Mouse (Mus musculus): ENCODE data around the gene Ckm. TPM values are rescaled to one million over a fixed set of nuclear protein-coding genes. Genes with fewer than 3 reads are reported as not detected.

Gene Ckm
- polyA plus RNA-seq, 1 experiment from 2014 or later = not detected

DNA sequence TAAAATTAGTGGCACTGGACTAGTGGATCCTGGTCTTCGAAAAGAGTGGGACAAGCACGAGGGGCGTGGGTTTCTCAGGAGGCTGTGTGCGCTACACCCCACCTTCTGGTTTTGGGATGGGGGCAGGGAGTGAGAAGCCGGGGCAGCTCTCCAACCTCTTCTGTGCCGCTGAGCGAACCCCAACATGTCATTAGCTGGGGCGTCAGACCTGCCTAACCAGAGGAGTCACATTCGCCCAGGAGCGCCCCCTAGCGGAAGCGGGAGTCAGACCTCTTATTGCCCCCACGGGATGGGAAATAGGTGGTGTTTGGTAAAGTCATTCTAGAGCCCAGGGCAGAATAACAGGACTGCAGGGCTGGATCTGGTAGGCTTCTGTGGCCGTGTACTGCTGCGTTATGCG lies 42.9 kb upstream of the Ckm start:
- 12% methylated on average over 16 of the region's 16 CpGs for WGBS
- ATAC-seq (ENCODE audit: low FRiP score) = no peak
- Histone ChIP-seq H3K36me3 (replicated peaks; ENCODE audit: control insufficient read depth, insufficient read depth) (0 out of 2 replicates have a peak, but pooled peaks cover 3% of the 10 kb centered on the region), H3K4me1 (replicated peaks; ENCODE audit: control insufficient read depth, insufficient read depth, low read length) (peaks cover 20% of the 10 kb centered on the region; the same call in 1 of the 2 replicates), H3K4me3 (replicated peaks; ENCODE audit: low read length) (peak overlapping the region; percentile 72), H3K9me3 (ENCODE audit: control insufficient read depth, low read length) (no peaks in the 10 kb centered on the region), H3K4me2 (replicated peaks) (peak overlapping the region; percentile 85), H3K27ac (no peak overlapping the region), H3K27me3 (ENCODE audit: control insufficient read depth, insufficient read depth, low read length) (no peaks in the 10 kb centered on the region), H3K9ac (peak overlapping the region; percentile 52; the same call in 1 of the 2 replicates)
- DNase-seq (ENCODE audit: low spot score) = peak; percentile 50

DNA sequence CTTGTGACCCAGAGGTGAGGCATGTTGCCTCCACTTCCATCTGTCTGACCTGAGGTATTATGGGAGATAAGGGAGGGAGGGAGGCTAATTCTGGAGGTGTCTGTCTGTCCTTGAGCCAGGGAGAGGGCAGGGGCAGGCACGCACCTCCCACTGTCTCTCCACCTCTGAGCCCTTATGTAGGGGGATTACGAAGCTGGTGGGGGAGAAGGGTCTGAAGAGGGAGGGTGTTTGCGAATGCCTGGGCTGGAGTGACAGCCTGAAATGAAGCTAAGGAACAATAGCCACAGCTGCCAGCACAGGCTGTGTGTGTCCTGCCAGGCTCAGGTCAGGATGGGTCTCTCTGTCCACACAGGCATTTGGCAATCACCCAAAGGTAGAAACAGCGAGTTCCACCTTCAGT lies 42.3 kb upstream of the Ckm start:
- no peak for DNase-seq (ENCODE audit: low spot score)
- Histone ChIP-seq H3K4me2 (replicated peaks) (no peak overlapping the region), H3K27ac (no peak overlapping the region), H3K9ac (no peak overlapping the region), H3K4me3 (replicated peaks; ENCODE audit: low read length) (no peak overlapping the region), H3K36me3 (replicated peaks; ENCODE audit: control insufficient read depth, insufficient read depth) (no peaks in the 10 kb centered on the region), H3K4me1 (replicated peaks; ENCODE audit: control insufficient read depth, insufficient read depth, low read length) (peaks cover 20% of the 10 kb centered on the region; the same call in 1 of the 2 replicates), H3K27me3 (ENCODE audit: control insufficient read depth, insufficient read depth, low read length) (no peaks in the 10 kb centered on the region), H3K9me3 (ENCODE audit: control insufficient read depth, low read length) (no peaks in the 10 kb centered on the region)
- ATAC-seq (ENCODE audit: low FRiP score) = no peak
- 27% methylated on average over 4 of the region's 4 CpGs for WGBS

DNA sequence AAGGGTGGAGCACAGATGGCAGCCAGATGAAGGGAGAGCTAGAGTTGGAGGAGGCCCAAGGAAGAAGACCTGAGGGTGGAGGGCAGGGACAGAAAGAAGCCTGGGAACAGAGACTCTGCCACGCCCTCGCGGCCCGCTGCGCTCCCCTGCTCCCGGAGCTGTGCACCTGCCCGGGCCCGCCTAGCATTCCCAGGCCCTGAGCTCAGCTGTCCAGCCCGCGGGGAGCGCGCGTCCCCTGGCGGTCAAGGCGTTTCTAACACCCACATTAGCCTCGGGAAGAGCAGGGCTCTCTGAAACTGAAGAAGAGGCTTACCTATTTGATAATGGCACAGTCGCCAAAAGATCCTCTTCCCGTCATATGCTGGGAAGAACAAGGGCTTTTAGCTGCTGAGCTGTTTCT lies 40.7 kb upstream of the Ckm start:
- Histone ChIP-seq H3K4me1 (replicated peaks; ENCODE audit: control insufficient read depth, insufficient read depth, low read length) (peaks cover 10% of the 10 kb centered on the region; the same call in 1 of the 2 replicates), H3K9ac (no peak overlapping the region), H3K27me3 (ENCODE audit: control insufficient read depth, insufficient read depth, low read length) (no peaks in the 10 kb centered on the region), H3K4me3 (replicated peaks; ENCODE audit: low read length) (no peak overlapping the region), H3K27ac (no peak overlapping the region), H3K9me3 (ENCODE audit: control insufficient read depth, low read length) (no peaks in the 10 kb centered on the region), H3K36me3 (replicated peaks; ENCODE audit: control insufficient read depth, insufficient read depth) (no peaks in the 10 kb centered on the region), H3K4me2 (replicated peaks) (no peak overlapping the region)
- DNase-seq (ENCODE audit: low spot score) (peak; percentile 45), ATAC-seq (ENCODE audit: low FRiP score) (no peak)
- 2% methylated on average over 18 of the region's 18 CpGs for WGBS

DNA sequence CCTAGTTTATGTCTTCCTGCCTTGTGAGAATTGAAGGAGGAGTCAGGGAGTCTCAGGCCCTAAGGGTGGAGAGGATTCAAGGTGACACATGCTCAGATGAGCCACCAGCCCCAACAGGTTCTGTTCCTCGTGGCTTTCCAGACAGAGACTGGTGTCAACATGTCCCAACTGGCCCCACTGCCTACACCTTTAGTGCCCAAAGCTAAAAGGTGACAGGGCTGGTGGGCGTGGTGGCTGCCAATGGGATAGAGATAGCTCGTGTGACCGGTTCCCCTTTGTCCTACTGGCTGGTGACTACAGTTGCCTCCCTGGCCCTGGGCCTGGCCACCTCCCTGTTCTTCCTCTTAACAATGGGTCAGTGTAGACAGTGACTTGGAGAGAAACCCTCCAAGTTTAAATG lies 39.2 kb upstream of the Ckm start:
- Histone ChIP-seq H3K27me3 (ENCODE audit: control insufficient read depth, insufficient read depth, low read length) (no peaks in the 10 kb centered on the region), H3K4me3 (replicated peaks; ENCODE audit: low read length) (no peak overlapping the region), H3K27ac (no peak overlapping the region), H3K9ac (no peak overlapping the region), H3K36me3 (replicated peaks; ENCODE audit: control insufficient read depth, insufficient read depth) (no peaks in the 10 kb centered on the region), H3K9me3 (ENCODE audit: control insufficient read depth, low read length) (no peaks in the 10 kb centered on the region), H3K4me2 (replicated peaks) (no peak overlapping the region), H3K4me1 (replicated peaks; ENCODE audit: control insufficient read depth, insufficient read depth, low read length) (peaks cover 10% of the 10 kb centered on the region; the same call in 1 of the 2 replicates)
- no peak for DNase-seq (ENCODE audit: low spot score)
- no peak for ATAC-seq (ENCODE audit: low FRiP score)
- 84% methylated on average over 4 of the region's 4 CpGs for WGBS

DNA sequence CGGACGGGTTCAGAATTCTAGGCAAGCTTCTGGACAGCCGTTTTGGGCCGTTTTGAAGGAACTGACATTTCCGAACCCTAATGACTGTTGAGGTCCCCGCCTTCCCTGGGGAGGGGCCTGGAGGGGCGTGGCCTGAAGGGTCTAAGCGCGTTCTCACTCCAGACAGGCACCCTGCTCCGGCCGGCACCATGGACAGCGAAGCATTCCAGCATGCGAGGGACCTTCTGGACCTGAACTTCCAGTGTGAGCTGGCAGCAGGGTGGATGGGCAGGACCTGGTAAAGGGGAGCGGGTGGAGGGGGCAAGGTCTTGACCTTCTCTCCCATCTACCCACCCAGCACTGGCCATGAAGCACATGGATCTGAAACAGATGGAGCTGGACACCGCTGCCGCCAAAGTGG lies 36.2 kb upstream of the Ckm start:
- Histone ChIP-seq H3K4me2 (replicated peaks) (no peak overlapping the region), H3K27ac (no peak overlapping the region), H3K9me3 (ENCODE audit: control insufficient read depth, low read length) (no peaks in the 10 kb centered on the region), H3K4me1 (replicated peaks; ENCODE audit: control insufficient read depth, insufficient read depth, low read length) (no peaks in the 10 kb centered on the region), H3K27me3 (ENCODE audit: control insufficient read depth, insufficient read depth, low read length) (no peaks in the 10 kb centered on the region), H3K4me3 (replicated peaks; ENCODE audit: low read length) (no peak overlapping the region), H3K9ac (no peak overlapping the region), H3K36me3 (replicated peaks; ENCODE audit: control insufficient read depth, insufficient read depth) (no peaks in the 10 kb centered on the region)
- 25% methylated on average over 16 of the region's 16 CpGs for WGBS
- DNase-seq (ENCODE audit: low spot score) = no peak
- ATAC-seq (ENCODE audit: low FRiP score) = no peak

DNA sequence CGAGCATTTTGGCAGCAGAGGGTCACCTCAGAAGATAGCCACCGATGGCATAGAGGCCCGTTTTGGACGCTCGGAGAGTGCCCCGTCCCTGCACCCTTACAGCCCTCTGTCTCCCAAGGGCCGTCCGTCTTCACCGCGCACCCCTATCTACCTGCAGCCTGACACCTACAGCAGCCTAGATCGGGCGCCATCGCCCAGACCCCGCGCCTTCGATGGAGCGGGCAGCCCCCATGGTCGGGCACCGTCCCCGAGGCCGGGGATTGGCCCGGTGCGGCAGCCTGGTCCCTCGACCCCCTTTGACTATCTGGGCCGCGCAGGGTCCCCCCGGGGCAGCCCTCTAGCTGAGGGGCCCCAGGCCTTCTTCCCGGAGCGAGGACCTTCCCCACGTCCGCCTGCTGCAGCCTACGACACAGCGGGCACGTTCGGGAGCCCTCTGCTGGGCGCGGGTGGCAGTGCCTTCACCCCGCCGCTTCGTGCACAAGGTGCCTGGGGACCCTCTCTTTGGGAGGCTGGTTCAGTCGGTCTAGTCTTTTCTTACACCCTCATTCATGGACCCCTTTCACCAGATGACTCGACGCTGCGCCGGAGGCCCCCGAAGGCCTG lies 34.7 kb upstream of the Ckm start:
- ATAC-seq (ENCODE audit: low FRiP score) (peak; percentile 85), DNase-seq (ENCODE audit: low spot score) (peak; percentile 78)
- peak overlapping the region; percentile 37 for H3K4me3 ChIP-seq (replicated peaks; ENCODE audit: low read length)
- no peaks in the 10 kb centered on the region for H3K4me1 ChIP-seq (replicated peaks; ENCODE audit: control insufficient read depth, insufficient read depth, low read length)
- H3K9me3 ChIP-seq (ENCODE audit: control insufficient read depth, low read length) = no peaks in the 10 kb centered on the region
- 14% methylated on average over 44 of the region's 46 CpGs for WGBS
- peak overlapping the region; percentile 63 for H3K9ac ChIP-seq
- peak overlapping the region; percentile 65 for H3K4me2 ChIP-seq (replicated peaks)
- no peak overlapping the region for H3K27ac ChIP-seq
- H3K27me3 ChIP-seq (ENCODE audit: control insufficient read depth, insufficient read depth, low read length) = no peaks in the 10 kb centered on the region
- H3K36me3 ChIP-seq (replicated peaks; ENCODE audit: control insufficient read depth, insufficient read depth) = no peaks in the 10 kb centered on the region

DNA sequence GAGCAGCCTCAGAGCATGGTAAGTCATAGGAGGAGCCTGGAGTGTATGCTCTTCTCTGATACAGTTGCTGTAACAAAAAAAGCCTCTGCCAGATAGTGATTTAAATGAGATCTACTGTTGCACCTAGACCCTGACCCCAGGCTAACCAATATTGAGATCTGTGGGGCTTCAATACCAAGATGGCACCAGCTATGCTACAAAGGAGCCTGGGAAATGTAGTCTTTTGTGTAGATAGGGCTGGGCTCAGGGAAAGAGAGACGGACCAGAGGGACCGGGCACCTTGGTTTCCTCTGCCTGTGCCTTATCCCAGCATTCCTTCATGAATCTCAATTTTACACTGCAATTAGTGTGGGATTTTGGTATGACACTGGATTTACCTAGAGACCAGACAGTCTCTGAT lies 31.2 kb upstream of the Ckm start:
- H3K9me3 ChIP-seq (ENCODE audit: control insufficient read depth, low read length) = no peaks in the 10 kb centered on the region
- no peak overlapping the region for H3K4me2 ChIP-seq (replicated peaks)
- no peaks in the 10 kb centered on the region for H3K27me3 ChIP-seq (ENCODE audit: control insufficient read depth, insufficient read depth, low read length)
- 84% methylated on average over 2 of the region's 2 CpGs for WGBS
- ATAC-seq (ENCODE audit: low FRiP score) (no peak), DNase-seq (ENCODE audit: low spot score) (peak; percentile 30)
- no peaks in the 10 kb centered on the region for H3K4me1 ChIP-seq (replicated peaks; ENCODE audit: control insufficient read depth, insufficient read depth, low read length)
- H3K9ac ChIP-seq = no peak overlapping the region
- no peak overlapping the region for H3K4me3 ChIP-seq (replicated peaks; ENCODE audit: low read length)
- no peaks in the 10 kb centered on the region for H3K36me3 ChIP-seq (replicated peaks; ENCODE audit: control insufficient read depth, insufficient read depth)
- H3K27ac ChIP-seq = no peak overlapping the region

DNA sequence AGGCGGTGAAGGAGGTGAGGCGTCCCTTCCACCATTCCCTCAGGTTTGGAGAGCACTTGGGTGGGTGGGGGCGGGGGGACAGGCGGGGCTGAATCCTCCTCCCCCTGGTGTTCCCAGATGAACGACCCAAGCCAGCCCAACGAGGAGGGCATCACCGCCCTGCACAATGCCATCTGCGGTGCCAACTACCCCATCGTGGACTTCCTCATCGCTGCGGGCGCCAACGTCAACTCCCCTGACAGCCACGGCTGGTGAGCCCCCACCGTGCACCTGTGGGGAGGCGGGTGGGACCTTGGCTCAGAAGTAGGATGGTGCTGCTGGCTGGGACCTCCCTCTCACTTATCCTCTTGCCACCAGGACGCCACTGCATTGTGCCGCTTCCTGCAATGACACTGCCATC lies 29.2 kb upstream of the Ckm start:
- H3K27ac ChIP-seq = no peak overlapping the region
- WGBS = 81% methylated on average over 18 of the region's 18 CpGs
- ATAC-seq (ENCODE audit: low FRiP score) = no peak; the same call in 1 of the 2 replicates

DNA sequence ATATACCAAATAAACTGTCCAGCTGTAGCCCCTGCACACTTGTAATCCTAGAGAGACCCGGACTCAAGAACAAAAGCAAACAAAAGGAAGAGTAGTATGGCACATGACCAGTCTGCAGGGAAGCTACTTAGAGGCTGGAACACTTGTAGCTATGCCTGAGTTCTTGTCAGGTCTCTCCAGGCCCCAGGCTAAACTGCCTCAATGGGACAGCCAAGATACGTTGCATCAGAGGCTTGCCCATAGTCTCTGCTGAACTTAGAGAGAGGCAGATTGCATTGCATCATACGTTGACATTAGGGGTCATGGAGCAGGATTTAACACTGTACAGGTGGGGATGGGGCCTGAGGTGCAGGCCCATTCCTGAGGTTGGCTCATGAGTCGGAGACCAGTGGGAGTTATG lies 28.6 kb upstream of the Ckm start:
- H3K27me3 ChIP-seq (ENCODE audit: control insufficient read depth, insufficient read depth, low read length) = no peaks in the 10 kb centered on the region
- H3K36me3 ChIP-seq (replicated peaks; ENCODE audit: control insufficient read depth, insufficient read depth) = no peaks in the 10 kb centered on the region
- H3K9ac ChIP-seq = no peak overlapping the region
- DNase-seq (ENCODE audit: low spot score) (no peak), ATAC-seq (ENCODE audit: low FRiP score) (no peak)
- no peaks in the 10 kb centered on the region for H3K4me1 ChIP-seq (replicated peaks; ENCODE audit: control insufficient read depth, insufficient read depth, low read length)
- no peaks in the 10 kb centered on the region for H3K9me3 ChIP-seq (ENCODE audit: control insufficient read depth, low read length)
- H3K4me3 ChIP-seq (replicated peaks; ENCODE audit: low read length) = no peak overlapping the region
- H3K4me2 ChIP-seq (replicated peaks) = no peak overlapping the region
- H3K27ac ChIP-seq = no peak overlapping the region
- WGBS = 92% methylated on average over 4 of the region's 4 CpGs

More for the DNA sequence above, 29.2 kb upstream of the Ckm start:
- Histone ChIP-seq H3K4me2 (replicated peaks) (no peak overlapping the region), H3K4me1 (replicated peaks; ENCODE audit: control insufficient read depth, insufficient read depth, low read length) (no peaks in the 10 kb centered on the region), H3K4me3 (replicated peaks; ENCODE audit: low read length) (no peak overlapping the region), H3K27me3 (ENCODE audit: control insufficient read depth, insufficient read depth, low read length) (no peaks in the 10 kb centered on the region), H3K36me3 (replicated peaks; ENCODE audit: control insufficient read depth, insufficient read depth) (no peaks in the 10 kb centered on the region), H3K9me3 (ENCODE audit: control insufficient read depth, low read length) (no peaks in the 10 kb centered on the region), H3K9ac (no peak overlapping the region)
- no peak for DNase-seq (ENCODE audit: low spot score)

DNA sequence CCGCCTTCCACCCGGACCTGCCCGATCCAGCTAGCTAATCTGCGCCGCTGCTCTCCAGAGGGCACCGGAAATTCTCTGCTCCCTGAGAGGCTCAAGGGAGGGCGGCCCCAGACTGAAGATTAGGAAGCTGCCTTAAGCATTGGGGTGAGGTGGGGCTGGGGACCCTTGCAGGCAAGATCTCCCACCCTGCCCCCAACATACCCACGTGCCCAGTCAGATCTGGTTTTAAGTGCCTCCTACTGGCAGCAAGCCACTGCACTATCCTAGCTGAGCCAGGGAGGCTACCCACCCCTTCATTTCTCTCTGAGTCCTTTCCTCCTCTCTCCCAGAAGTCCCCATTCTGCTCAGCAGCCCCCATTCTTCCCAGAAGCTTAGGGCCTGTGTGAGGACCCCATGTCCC lies 26.5 kb upstream of the Ckm start:
- H3K9ac ChIP-seq = no peak overlapping the region
- H3K4me2 ChIP-seq (replicated peaks) = no peak overlapping the region
- no peak overlapping the region for H3K27ac ChIP-seq
- DNase-seq (ENCODE audit: low spot score) (no peak), ATAC-seq (ENCODE audit: low FRiP score) (no peak)
- WGBS = 73% methylated on average over 8 of the region's 8 CpGs
- no peak overlapping the region for H3K4me3 ChIP-seq (replicated peaks; ENCODE audit: low read length)
- no peaks in the 10 kb centered on the region for H3K27me3 ChIP-seq (ENCODE audit: control insufficient read depth, insufficient read depth, low read length)
- H3K4me1 ChIP-seq (replicated peaks; ENCODE audit: control insufficient read depth, insufficient read depth, low read length) = peaks cover 6% of the 10 kb centered on the region
- H3K9me3 ChIP-seq (ENCODE audit: control insufficient read depth, low read length) = no peaks in the 10 kb centered on the region
- H3K36me3 ChIP-seq (replicated peaks; ENCODE audit: control insufficient read depth, insufficient read depth) = no peaks in the 10 kb centered on the region

Measured in hindbrain, embryonic 14.5 days (tissue).